Mouse (Mus musculus): ENCODE results near the gene Iqgap1.

Gene Iqgap1

DNA sequence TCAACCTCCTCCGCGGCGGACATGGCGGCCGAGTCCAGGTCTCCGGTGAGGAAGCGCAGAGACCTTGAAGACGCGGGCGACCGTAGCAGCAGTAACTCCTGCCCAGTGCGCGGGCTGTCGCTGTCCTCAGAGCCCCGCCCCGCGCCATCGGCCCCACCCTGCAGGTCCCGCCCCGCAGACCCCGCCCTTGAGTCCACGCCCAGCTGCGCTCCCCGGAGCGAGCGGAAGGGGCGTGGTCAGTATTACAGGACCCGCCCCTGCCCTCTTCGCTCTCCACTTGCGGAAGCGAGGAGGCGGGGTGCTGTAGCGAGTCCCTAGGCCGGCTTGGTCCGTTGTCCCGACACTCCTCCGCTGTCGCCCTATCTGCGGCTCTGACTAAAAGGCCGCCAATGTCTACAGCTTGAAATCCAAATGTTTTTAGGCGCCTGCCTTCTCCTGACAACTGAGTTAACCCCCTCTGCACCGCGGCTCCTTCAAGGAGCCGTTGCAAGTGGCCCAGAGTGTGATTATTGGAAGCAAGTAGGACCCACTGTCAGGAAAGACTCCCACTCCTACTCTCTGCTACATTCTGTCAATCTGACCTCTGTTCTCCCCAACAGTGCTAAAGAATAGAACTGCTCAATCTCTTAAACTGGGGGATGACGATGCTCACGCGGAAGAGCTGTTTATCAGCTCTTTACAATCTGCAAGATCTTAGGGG lies 22.5 kb downstream of the Iqgap1 start:
- DNase-seq (ENCODE audit: low read depth, low spot score): peak; percentile 88

DNA sequence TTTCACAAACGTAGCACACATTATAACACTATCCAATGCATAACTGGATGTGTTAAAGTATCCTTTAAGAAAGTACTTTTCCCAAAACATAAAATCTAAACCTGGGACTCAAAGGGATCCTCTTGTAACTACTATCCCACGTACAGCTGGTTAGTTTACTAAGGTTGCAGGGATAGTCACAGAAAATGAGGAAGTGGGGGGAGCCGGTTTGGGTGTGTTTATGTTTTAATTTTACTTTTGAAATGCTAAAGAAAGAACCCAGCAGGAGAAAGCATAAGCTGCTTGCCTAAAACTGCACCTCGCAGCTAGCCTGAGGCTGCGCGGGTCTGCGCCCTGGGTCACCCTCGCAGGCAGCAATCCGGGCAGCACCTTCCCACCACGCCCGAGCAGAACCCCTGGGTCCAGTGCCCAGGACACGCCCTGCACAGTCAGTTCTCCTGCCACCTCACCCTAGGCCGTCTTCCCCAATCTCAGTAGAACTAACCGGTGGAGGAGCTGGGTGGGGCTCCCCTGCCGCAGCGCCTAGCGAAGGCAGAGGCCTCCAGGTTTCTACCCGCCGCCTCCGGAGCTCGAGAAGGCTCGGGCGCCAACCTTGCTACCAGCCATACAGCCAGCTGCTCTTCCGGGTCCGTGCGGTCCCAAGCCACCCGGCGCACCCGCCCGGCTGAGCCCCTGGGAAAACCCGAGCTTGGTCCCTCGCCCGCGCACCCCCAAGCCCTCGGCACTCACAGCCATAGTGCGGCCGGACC lies 23.2 kb downstream of the Iqgap1 start:
- DNase-seq (ENCODE audit: low read depth, low spot score): no peak

GRCm38 (mm10) chr7:80799307-80799706 lies 26.5 kb downstream of the Iqgap1 start:
- DNase-seq (ENCODE audit: low read depth, low spot score): no peak

DNA sequence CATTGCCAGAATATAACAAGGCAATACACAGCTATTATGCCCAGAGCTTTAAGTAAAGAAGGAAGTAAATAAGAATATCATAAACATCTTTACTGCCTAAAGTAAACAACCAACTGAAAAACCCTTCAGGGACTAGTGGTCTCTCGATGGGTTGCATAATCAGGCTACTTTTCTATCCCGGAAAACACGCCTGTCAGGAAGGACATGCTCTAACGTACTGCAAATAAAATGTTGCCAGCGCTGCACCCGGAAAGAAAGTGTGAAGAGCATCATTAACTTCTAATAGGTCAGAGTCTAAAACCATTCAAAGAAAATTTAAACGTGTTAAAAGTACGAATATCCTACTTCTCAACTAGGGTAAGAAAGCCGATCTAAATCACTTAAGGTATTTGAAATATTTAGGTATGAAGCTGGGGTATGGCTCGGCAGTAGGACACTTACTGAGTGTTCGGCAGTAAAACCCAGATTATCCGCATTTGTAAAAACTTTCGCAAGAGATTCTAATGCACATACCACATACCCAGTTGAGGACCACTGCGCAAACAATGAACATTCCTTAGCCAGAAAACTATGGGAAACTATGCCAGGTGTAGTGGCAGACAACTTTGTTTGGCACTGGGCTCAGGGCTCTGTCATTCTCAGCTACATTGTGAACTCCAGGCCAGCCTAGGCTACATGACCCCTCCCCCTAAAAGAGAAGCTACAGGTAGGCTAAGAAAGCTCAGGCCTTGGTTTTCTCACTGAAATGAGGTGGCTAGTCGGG lies 28.8 kb downstream of the Iqgap1 start:
- no peak for DNase-seq (ENCODE audit: low read depth, low spot score)

GRCm38 (mm10) chr7:80796258-80796657 lies 29.5 kb downstream of the Iqgap1 start:
- no peak for DNase-seq (ENCODE audit: low read depth, low spot score)

GRCm38 (mm10) chr7:80789534-80789933 lies 36.2 kb downstream of the Iqgap1 start:
- no peak for DNase-seq (ENCODE audit: low read depth, low spot score)

DNA sequence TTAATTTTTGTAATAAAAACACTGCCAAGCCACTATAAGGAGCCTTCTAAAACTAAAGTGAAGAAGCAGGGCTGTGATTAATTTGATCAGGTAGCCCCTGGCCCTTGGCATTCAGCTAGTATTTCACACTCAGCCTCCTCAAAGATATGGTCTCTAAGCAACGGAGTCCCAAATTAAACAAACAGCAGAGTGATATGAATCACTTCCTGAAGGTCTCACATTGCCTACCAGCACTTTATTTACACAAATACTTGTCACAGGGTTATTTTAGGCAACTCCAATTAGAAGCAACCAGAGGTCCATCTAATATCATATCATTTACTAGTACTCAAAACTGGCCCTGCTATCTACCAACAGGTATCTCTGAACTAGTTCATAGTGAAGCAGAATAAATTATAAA lies 36.7 kb downstream of the Iqgap1 start:
- no peak for DNase-seq (ENCODE audit: low read depth, low spot score)

GRCm38 (mm10) chr7:80788002-80788401 lies 37.8 kb downstream of the Iqgap1 start:
- DNase-seq (ENCODE audit: low read depth, low spot score): no peak

DNA sequence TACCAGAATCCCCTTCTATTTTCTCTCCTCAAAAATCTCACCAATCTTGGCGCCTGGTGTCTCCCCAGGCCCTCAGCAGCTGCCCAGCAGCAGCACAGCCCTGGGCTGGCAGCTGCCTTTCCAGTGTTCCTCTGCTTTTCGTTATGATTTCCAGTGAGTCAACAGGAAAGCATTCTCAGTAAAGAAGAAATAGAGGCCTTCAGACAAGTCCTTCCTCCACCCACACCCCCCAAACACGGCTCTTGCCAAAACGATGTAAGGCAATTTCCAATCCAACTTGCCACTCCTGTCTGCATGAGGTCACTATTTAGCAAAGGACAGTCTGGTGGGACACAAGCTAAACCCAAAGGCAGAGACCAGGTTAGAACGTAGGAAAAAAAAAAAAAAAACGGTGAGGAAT lies 39.0 kb downstream of the Iqgap1 start:
- no peak for DNase-seq (ENCODE audit: low read depth, low spot score)

GRCm38 (mm10) chr7:80783841-80784240 lies 41.9 kb downstream of the Iqgap1 start:
- DNase-seq (ENCODE audit: low read depth, low spot score): no peak

DNA sequence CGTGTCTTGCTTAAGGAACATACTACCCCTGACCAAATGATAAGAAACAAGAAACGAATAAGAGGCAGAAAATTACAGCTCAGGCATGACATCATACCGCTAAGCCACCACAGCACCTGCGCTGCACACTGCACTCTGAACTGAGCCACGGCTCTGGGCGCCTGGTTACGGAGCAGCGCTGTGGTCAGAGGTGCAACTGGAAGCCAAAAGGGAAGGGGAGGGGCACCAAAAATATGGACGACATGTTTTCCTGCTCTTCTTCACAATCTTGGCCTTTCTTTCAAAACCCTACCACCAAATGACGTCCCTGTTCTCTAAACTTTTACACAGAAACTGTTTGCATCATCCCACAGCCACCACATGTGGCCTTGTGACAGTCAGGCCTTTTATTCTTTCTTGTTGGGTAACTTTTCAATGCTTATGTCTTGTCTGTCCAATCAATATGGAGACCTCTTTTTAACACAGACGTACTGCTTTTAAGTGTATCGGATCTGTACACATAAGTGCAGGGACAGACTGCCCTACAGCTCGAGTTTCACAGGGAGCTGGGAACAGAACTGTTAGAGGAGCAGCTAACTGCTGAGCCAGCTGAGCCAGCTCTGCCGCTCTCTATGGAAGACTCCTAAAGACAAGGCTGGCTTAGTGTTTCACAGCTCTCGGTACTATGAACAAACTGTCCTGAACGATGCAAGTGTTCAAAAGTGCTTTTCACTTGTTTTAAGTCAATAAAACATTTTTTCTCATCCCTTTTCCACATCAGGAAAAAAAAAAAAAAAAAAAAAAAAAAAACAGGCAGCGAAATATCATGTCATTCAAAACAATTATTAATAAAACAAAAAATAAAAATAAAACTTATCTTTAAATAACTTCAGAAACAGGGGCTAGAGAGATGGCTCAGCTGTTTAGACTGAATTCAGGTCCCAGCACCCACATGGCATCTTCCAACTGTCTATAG lies 43.3 kb downstream of the Iqgap1 start:
- no peak for DNase-seq (ENCODE audit: low read depth, low spot score)

DNA sequence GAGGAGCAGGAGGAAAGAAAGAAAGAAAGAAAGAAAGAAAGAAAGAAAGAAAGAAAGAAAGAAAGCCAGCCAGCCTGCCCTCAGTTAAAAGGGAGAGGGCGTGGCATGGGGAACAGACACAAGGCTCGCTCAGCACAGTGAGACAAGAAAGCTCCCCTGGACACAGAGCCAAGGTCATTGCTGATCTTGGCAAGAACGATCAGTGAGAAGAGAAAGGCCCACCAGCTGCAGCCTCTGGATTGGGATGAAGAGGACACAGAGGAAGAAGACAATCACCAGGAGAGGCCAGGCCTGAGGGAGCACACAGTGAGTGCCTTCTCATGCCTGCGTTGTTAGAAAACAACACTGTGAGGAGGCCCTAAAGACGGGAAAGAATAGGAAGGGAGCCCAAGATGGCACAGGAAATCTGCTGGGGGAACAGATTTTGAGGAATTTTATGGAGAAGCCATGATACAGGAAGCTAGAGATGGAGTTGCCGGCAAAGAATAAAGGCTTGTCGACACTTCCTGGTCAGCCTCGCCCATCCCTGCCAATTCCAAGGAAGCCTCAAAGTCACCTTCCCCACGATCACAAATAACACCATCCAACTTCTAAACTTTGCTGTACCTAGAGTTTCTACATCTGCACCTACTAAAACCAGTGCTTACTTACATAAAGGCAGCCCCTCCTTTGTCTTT lies 44.2 kb downstream of the Iqgap1 start:
- no peak for DNase-seq (ENCODE audit: low read depth, low spot score)

GRCm38 (mm10) chr7:80778958-80779669 lies 46.7 kb downstream of the Iqgap1 start:
- no peak for DNase-seq (ENCODE audit: low read depth, low spot score)

DNA sequence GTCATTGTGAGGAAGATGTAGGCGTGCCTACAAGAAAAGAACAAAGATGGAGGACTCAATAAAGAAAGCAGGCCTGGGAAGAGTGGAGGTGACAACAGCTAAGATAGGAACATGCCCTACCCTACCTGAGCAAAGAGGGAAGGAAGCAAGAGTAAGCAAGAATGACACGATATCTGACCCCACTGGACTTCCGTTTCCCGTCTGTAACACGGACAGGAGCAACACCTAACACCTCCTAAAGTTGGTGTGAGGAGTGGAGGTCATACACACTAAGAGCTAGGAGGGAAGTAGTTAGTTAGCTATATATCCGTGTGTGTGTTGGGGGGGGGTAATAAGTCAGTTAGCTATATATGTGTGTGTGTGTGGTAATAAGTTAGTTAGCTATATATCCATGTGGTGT lies 47.4 kb downstream of the Iqgap1 start:
- no peak for DNase-seq (ENCODE audit: low read depth, low spot score)

DNA sequence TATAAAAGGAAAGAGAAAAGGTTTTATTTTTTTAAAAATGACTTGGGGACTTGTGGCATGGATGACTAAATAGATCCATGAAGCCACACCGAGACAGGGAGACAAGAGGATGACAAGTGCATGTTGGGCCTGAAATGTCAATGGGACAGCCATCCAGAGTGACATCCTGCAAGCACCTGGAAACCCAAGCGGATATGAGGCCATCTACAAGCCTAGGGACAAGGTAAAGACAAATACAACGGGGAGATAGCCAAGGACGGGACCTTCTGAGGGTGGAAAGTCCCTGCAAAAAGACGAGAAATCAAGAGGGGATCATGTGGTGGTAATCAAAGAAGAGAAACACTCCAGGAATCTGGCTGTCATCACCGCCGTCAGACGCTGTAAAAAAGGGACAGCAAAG lies 48.6 kb downstream of the Iqgap1 start:
- DNase-seq (ENCODE audit: low read depth, low spot score): no peak

DNA sequence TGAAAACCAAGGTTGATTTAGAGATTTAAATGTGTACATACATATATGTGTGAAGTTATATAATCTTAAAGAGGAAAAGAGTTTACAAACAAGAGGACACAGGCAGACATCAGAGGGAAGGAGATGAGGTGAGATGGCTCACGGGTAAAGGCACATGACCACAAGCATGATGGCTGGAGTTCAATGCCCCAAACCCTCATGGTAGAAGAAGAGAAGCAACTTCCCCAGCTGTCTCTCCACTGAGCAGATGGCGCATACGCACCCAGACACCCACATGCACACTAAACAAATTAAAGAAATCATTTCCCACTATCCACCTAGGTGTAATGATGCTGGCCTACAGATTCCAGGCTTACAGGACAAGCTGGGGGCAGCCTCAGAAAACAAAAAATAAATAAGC lies 49.7 kb downstream of the Iqgap1 start:
- DNase-seq (ENCODE audit: low read depth, low spot score): no peak

GRCm38 (mm10) chr7:80775448-80775904 lies 50.3 kb downstream of the Iqgap1 start:
- no peak for DNase-seq (ENCODE audit: low read depth, low spot score)

- DNase-seq (ENCODE audit: low read depth, low spot score): no peak
Measured at GRCm38 (mm10) chr7:80774615-80775447, 50.9 kb downstream of the Iqgap1 start.

Measured in brain, embryonic 18.5 days (tissue).